Comparison of ENCODE assay signal across 14 mouse cellular contexts in the genomic region with DNA sequence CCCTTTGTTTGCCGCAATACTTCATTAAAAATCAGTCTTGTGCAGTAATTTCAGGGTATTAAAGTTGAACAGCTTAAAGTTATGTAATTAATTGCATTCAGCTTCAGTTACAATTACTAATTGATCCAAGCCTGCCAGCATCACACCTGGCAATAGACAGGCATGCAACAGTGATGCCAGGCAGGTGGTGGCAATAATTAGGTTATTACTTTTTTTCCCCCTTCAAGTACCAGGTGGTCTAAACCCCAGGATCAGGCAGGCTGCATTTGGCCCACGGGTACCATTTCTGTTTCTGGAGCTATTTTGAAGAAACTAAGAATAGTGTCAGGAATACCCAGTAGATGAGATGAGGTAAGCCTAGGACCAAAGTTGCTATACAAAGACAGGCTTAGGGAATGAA.
"Had no signal": no experiment of that assay in that cellular context is flagged by ENCODE, and none has a peak within 500 bp of the region (broad histone marks: within the 10 kb centered on the region; RNA-seq: fewer than 3 reads in every experiment).

No protein-coding gene starts in this region.

- H3K4me1 ChIP-seq: limb, embryonic 15.5 days; liver, embryonic 12.5 days; megakaryocyte, embryonic 14.5 days; midbrain, embryonic 12.5 days; stomach, embryonic 15.5 days had no signal

- H3K9ac ChIP-seq: limb, embryonic 15.5 days; liver, embryonic 12.5 days; lung, embryonic 14.5 days; midbrain, embryonic 12.5 days; stomach, embryonic 15.5 days had no signal

- H3K36me3 ChIP-seq: limb, embryonic 15.5 days; liver, embryonic 12.5 days; midbrain, embryonic 12.5 days; stomach, embryonic 15.5 days had no signal

- H3K27me3 ChIP-seq: limb, embryonic 15.5 days; liver, embryonic 12.5 days; megakaryocyte, embryonic 14.5 days; midbrain, embryonic 12.5 days; stomach, embryonic 15.5 days had no signal

- H3K9me3 ChIP-seq: limb, embryonic 15.5 days; liver, embryonic 12.5 days; megakaryocyte, embryonic 14.5 days; midbrain, embryonic 12.5 days; stomach, embryonic 15.5 days had no signal

- ATAC-seq: liver, embryonic 12.5 days; midbrain, embryonic 16.5 days had no signal

- H3K4me2 ChIP-seq: limb, embryonic 15.5 days; liver, embryonic 12.5 days; lung, embryonic 14.5 days; midbrain, embryonic 12.5 days; stomach, embryonic 15.5 days had no signal

- H3K27ac ChIP-seq: limb, embryonic 15.5 days; liver, embryonic 12.5 days; macrophage; midbrain, embryonic 12.5 days; stomach, embryonic 15.5 days had no signal

- DNase-seq: kidney, postnatal 36 days; left cerebral cortex, postnatal 4 days; lung, embryonic 14.5 days; lung, postnatal 10 days; right cerebral cortex, postnatal 14 days; thymus, adult 2 months; thymus, postnatal 25 days had no signal

- H3K4me3 ChIP-seq: limb, embryonic 15.5 days; liver, embryonic 12.5 days; megakaryocyte, embryonic 14.5 days; midbrain, embryonic 12.5 days; stomach, embryonic 15.5 days had no signal
